Mouse (Mus musculus): ENCODE measurements around the gene Ubl4b. TPM values are rescaled to one million over a fixed set of nuclear protein-coding genes. Genes with fewer than 3 reads are reported as not detected.

The Ubl4b gene
- polyA plus RNA-seq, 1 experiment from 2014 or later: 0.11 TPM

GRCm38 (mm10) chr3:107559183-107559582 is 4.3 kb upstream of the Ubl4b start:
- peaks cover 5% of the 10 kb centered on the region; the same call in 1 of the 2 replicates for H3K27me3 ChIP-seq (ENCODE audit: control insufficient read depth, insufficient read depth, low read length)

GRCm38 (mm10) chr3:107558740-107559139 is 3.9 kb upstream of the Ubl4b start:
- H3K4me3 ChIP-seq (ENCODE audit: low read length): no peak overlapping the region
- no peaks in the 10 kb centered on the region for H3K36me3 ChIP-seq (ENCODE audit: control insufficient read depth, insufficient read depth)
- peaks cover 5% of the 10 kb centered on the region; the same call in 1 of the 2 replicates for H3K27me3 ChIP-seq (ENCODE audit: control insufficient read depth, insufficient read depth, low read length)
- peaks cover 21% of the 10 kb centered on the region for H3K4me1 ChIP-seq (ENCODE audit: control insufficient read depth, insufficient read depth, low read length)
- no peaks in the 10 kb centered on the region for H3K9me3 ChIP-seq (replicated peaks; ENCODE audit: control insufficient read depth, low read length)
- ATAC-seq (replicated peaks; ENCODE audit: extremely low read depth, insufficient read depth, low FRiP score): no peak
- H3K9ac ChIP-seq (ENCODE audit: low read length): no peak overlapping the region
- H3K27ac ChIP-seq (ENCODE audit: low read length): no peak overlapping the region
- 24% methylated on average over 3 of the region's 3 CpGs for whole genome bisulfite sequencing
- no peak overlapping the region for H3K4me2 ChIP-seq (ENCODE audit: low read depth, low read length)

More at GRCm38 (mm10) chr3:107559183-107559582, 4.3 kb upstream of the Ubl4b start:
- Histone ChIP-seq H3K36me3 (ENCODE audit: control insufficient read depth, insufficient read depth) (no peaks in the 10 kb centered on the region), H3K4me1 (ENCODE audit: control insufficient read depth, insufficient read depth, low read length) (peaks cover 21% of the 10 kb centered on the region), H3K27ac (ENCODE audit: low read length) (no peak overlapping the region), H3K9ac (ENCODE audit: low read length) (no peak overlapping the region), H3K9me3 (replicated peaks; ENCODE audit: control insufficient read depth, low read length) (no peaks in the 10 kb centered on the region), H3K4me2 (ENCODE audit: low read depth, low read length) (no peak overlapping the region), H3K4me3 (ENCODE audit: low read length) (no peak overlapping the region)
- peak; percentile 70 for ATAC-seq (replicated peaks; ENCODE audit: extremely low read depth, insufficient read depth, low FRiP score)
- WGBS: 6% methylated on average over 3 of the region's 3 CpGs

GRCm38 (mm10) chr3:107550409-107551049 is 4.3 kb downstream of the Ubl4b start:
- ATAC-seq (replicated peaks; ENCODE audit: extremely low read depth, insufficient read depth, low FRiP score): no peak
- H3K27ac ChIP-seq (ENCODE audit: low read length): no peak overlapping the region
- H3K4me2 ChIP-seq (ENCODE audit: low read depth, low read length): no peak overlapping the region
- H3K27me3 ChIP-seq (ENCODE audit: control insufficient read depth, insufficient read depth, low read length): no peaks in the 10 kb centered on the region
- WGBS: 72% methylated on average over 17 of the region's 17 CpGs
- no peak overlapping the region for H3K9ac ChIP-seq (ENCODE audit: low read length)
- H3K4me1 ChIP-seq (ENCODE audit: control insufficient read depth, insufficient read depth, low read length): peaks cover 8% of the 10 kb centered on the region
- H3K9me3 ChIP-seq (replicated peaks; ENCODE audit: control insufficient read depth, low read length): no peaks in the 10 kb centered on the region
- no peaks in the 10 kb centered on the region for H3K36me3 ChIP-seq (ENCODE audit: control insufficient read depth, insufficient read depth)
- H3K4me3 ChIP-seq (ENCODE audit: low read length): no peak overlapping the region

GRCm38 (mm10) chr3:107546956-107547355 is 7.9 kb downstream of the Ubl4b start:
- no peak overlapping the region for H3K27ac ChIP-seq (ENCODE audit: low read length)

GRCm38 (mm10) chr3:107545716-107546412 is 9.0 kb downstream of the Ubl4b start:
- WGBS: 73% methylated on average over 10 of the region's 10 CpGs
- H3K9ac ChIP-seq (ENCODE audit: low read length): no peak overlapping the region
- H3K4me2 ChIP-seq (ENCODE audit: low read depth, low read length): no peak overlapping the region
- peaks cover 8% of the 10 kb centered on the region for H3K4me1 ChIP-seq (ENCODE audit: control insufficient read depth, insufficient read depth, low read length)
- no peaks in the 10 kb centered on the region for H3K9me3 ChIP-seq (replicated peaks; ENCODE audit: control insufficient read depth, low read length)
- no peaks in the 10 kb centered on the region for H3K36me3 ChIP-seq (ENCODE audit: control insufficient read depth, insufficient read depth)
- no peak overlapping the region for H3K27ac ChIP-seq (ENCODE audit: low read length)
- no peaks in the 10 kb centered on the region for H3K27me3 ChIP-seq (ENCODE audit: control insufficient read depth, insufficient read depth, low read length)
- no peak overlapping the region for H3K4me3 ChIP-seq (ENCODE audit: low read length)
- ATAC-seq (replicated peaks; ENCODE audit: extremely low read depth, insufficient read depth, low FRiP score): no peak

More at GRCm38 (mm10) chr3:107546956-107547355, 7.9 kb downstream of the Ubl4b start:
- H3K4me1 ChIP-seq (ENCODE audit: control insufficient read depth, insufficient read depth, low read length): peaks cover 8% of the 10 kb centered on the region
- H3K9me3 ChIP-seq (replicated peaks; ENCODE audit: control insufficient read depth, low read length): no peaks in the 10 kb centered on the region
- no peak overlapping the region for H3K4me3 ChIP-seq (ENCODE audit: low read length)
- peak; percentile 76 for ATAC-seq (replicated peaks; ENCODE audit: extremely low read depth, insufficient read depth, low FRiP score)
- H3K9ac ChIP-seq (ENCODE audit: low read length): no peak overlapping the region
- H3K27me3 ChIP-seq (ENCODE audit: control insufficient read depth, insufficient read depth, low read length): no peaks in the 10 kb centered on the region
- no peaks in the 10 kb centered on the region for H3K36me3 ChIP-seq (ENCODE audit: control insufficient read depth, insufficient read depth)
- no peak overlapping the region for H3K4me2 ChIP-seq (ENCODE audit: low read depth, low read length)
- WGBS: 42% methylated on average over 2 of the region's 2 CpGs

- no peaks in the 10 kb centered on the region for H3K36me3 ChIP-seq (ENCODE audit: control insufficient read depth, insufficient read depth)
- H3K4me1 ChIP-seq (ENCODE audit: control insufficient read depth, insufficient read depth, low read length): peaks cover 8% of the 10 kb centered on the region
- 65% methylated on average over 5 of the region's 5 CpGs for WGBS
- ATAC-seq (replicated peaks; ENCODE audit: extremely low read depth, insufficient read depth, low FRiP score): no peak
- no peak overlapping the region for H3K4me2 ChIP-seq (ENCODE audit: low read depth, low read length)
- H3K27me3 ChIP-seq (ENCODE audit: control insufficient read depth, insufficient read depth, low read length): no peaks in the 10 kb centered on the region
- H3K27ac ChIP-seq (ENCODE audit: low read length): no peak overlapping the region
- no peak overlapping the region for H3K4me3 ChIP-seq (ENCODE audit: low read length)
- no peaks in the 10 kb centered on the region for H3K9me3 ChIP-seq (replicated peaks; ENCODE audit: control insufficient read depth, low read length)
- H3K9ac ChIP-seq (ENCODE audit: low read length): no peak overlapping the region
These were observed 9.6 kb downstream of the Ubl4b start for GRCm38 (mm10) chr3:107545278-107545677.

- no peaks in the 10 kb centered on the region for H3K36me3 ChIP-seq (ENCODE audit: control insufficient read depth, insufficient read depth)
- no peaks in the 10 kb centered on the region for H3K9me3 ChIP-seq (replicated peaks; ENCODE audit: control insufficient read depth, low read length)
- no peak overlapping the region for H3K27ac ChIP-seq (ENCODE audit: low read length)
- WGBS: 59% methylated on average over 8 of the region's 8 CpGs
- no peak overlapping the region for H3K4me2 ChIP-seq (ENCODE audit: low read depth, low read length)
- H3K4me3 ChIP-seq (ENCODE audit: low read length): no peak overlapping the region
- no peak for ATAC-seq (replicated peaks; ENCODE audit: extremely low read depth, insufficient read depth, low FRiP score)
- H3K27me3 ChIP-seq (ENCODE audit: control insufficient read depth, insufficient read depth, low read length): peaks cover 6% of the 10 kb centered on the region; the same call in 1 of the 2 replicates
- peaks cover 8% of the 10 kb centered on the region for H3K4me1 ChIP-seq (ENCODE audit: control insufficient read depth, insufficient read depth, low read length)
- H3K9ac ChIP-seq (ENCODE audit: low read length): no peak overlapping the region
These were observed 11.5 kb downstream of the Ubl4b start for GRCm38 (mm10) chr3:107543158-107544080.

- 52% methylated on average over 4 of the region's 4 CpGs for WGBS
- no peak for ATAC-seq (replicated peaks; ENCODE audit: extremely low read depth, insufficient read depth, low FRiP score)
- peaks cover 10% of the 10 kb centered on the region for H3K4me1 ChIP-seq (ENCODE audit: control insufficient read depth, insufficient read depth, low read length)
- H3K4me2 ChIP-seq (ENCODE audit: low read depth, low read length): no peak overlapping the region
- H3K27ac ChIP-seq (ENCODE audit: low read length): no peak overlapping the region
- H3K27me3 ChIP-seq (ENCODE audit: control insufficient read depth, insufficient read depth, low read length): peaks cover 6% of the 10 kb centered on the region; the same call in 1 of the 2 replicates
- H3K36me3 ChIP-seq (ENCODE audit: control insufficient read depth, insufficient read depth): no peaks in the 10 kb centered on the region
- H3K4me3 ChIP-seq (ENCODE audit: low read length): no peak overlapping the region
- no peaks in the 10 kb centered on the region for H3K9me3 ChIP-seq (replicated peaks; ENCODE audit: control insufficient read depth, low read length)
- H3K9ac ChIP-seq (ENCODE audit: low read length): no peak overlapping the region
These were observed 12.3 kb downstream of the Ubl4b start for GRCm38 (mm10) chr3:107542584-107542983.
